Mouse (Mus musculus) embryonic facial prominence, embryonic 14.5 days (tissue): ENCODE measurements around the gene Ncam1. TPM values are rescaled to one million over a fixed set of nuclear protein-coding genes. Genes with fewer than 3 reads are reported as not detected.

Source experiments
- ATAC-seq: fragments of 200-750 bp; cut with Nextera tagmentation; 2 replicates; pipeline ENCODE4 v1.8.0; 2017; ENCODE audit warnings: low read depth, moderate number of reproducible peaks, moderate TSS enrichment
- DNase-seq: peaks from one replicate; pipeline ENCODE4 v3.0.0-alpha.2; 2015; ENCODE audit warnings: low spot score
- H3K27ac ChIP-seq: fragments of 300-500 bp; sonication (generic); replicated peaks from 2 replicates; pipeline ENCODE4 v1.5.1; 2014; ENCODE audit warnings: low read depth, mild to moderate bottlenecking, low read length, moderate library complexity
- H3K27me3 ChIP-seq: fragments of 300-500 bp; sonication (generic); replicated peaks from 2 replicates; pipeline ENCODE4 v1.6.1; 2014; ENCODE audit warnings: low read length; ENCODE audit not compliant: control insufficient read depth, insufficient read depth
- H3K36me3 ChIP-seq: fragments of 300-500 bp; sonication (generic); 2 replicates; pipeline ENCODE4 v1.6.1; 2014; ENCODE audit warnings: low read length, mixed read lengths; ENCODE audit not compliant: control insufficient read depth, insufficient read depth
- H3K4me1 ChIP-seq: fragments of 300-500 bp; sonication (generic); 2 replicates; pipeline ENCODE4 v1.6.1; 2014; ENCODE audit warnings: antibody characterized with exemption, low read length; ENCODE audit not compliant: control insufficient read depth, insufficient read depth
- H3K4me2 ChIP-seq: fragments of 300-500 bp; sonication (generic); 2 replicates; pipeline ENCODE4 v1.6.1; 2014; ENCODE audit warnings: low read depth, mild to moderate bottlenecking, low read length, moderate library complexity, mixed read lengths
- H3K4me3 ChIP-seq: fragments of 300-500 bp; sonication (generic); 2 replicates; pipeline ENCODE4 v1.5.1; 2014; ENCODE audit warnings: low read depth, mild to moderate bottlenecking, low read length
- H3K9ac ChIP-seq: fragments of 300-500 bp; sonication (generic); 2 replicates; pipeline ENCODE4 v1.6.1; 2014; ENCODE audit warnings: low read depth, mild to moderate bottlenecking, low read length, moderate library complexity, mixed read lengths
- H3K9me3 ChIP-seq: fragments of 300-500 bp; sonication (generic); 2 replicates; pipeline ENCODE4 v1.6.1; 2016; ENCODE audit warnings: low read length; ENCODE audit not compliant: control insufficient read depth
- WGBS: fragments of 180-500 bp; shearing (Covaris S2); extraction: QIAGEN DNeasy Blood & Tissue Kit; methylation state at CpG from one replicate; pipeline ENCODE4 v1.1.7; 2014; 5-methylcytosine and 5-hydroxymethylcytosine counted together
- polyA plus RNA-seq: library from polyadenylated mRNA; unstranded; fragments of >200 nt; fragmentation: Nextera tagmentation; extraction: Ambion mirVana; gene quantifications from 2 replicates; pipeline ENCODE4 v1.2.1, GENCODE M21; 2014

Ncam1 gene
- polyA plus RNA-seq, 1 experiment from 2014 or later, result 104 TPM

DNA sequence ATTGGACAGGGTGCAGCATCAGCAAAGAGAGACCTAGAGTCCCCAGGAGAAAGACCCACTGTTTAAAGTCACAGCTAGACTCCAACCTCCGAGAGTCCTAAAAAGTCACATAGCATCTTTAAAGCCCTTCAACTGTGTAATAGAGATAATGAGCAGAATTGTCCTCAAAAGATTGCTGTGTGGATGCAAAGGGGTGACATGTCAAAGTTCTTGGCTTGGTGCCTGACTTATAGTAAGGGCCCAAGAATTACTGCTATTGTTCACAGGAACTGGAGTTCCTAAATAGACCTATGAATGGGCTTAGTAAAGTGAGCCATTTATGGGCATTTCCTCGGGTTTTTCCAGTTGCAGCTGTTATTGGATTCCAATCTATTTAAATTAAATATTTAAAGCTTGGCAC, 54.4 kb downstream of the Ncam1 start:
- H3K9me3 ChIP-seq, result no peaks in the 10 kb centered on the region
- no peak overlapping the region for H3K4me2 ChIP-seq
- no peak overlapping the region for H3K4me3 ChIP-seq
- no peak overlapping the region for H3K27ac ChIP-seq
- H3K9ac ChIP-seq, result no peak overlapping the region
- 54% methylated on average over 2 of the region's 2 CpGs for WGBS
- no peaks in the 10 kb centered on the region for H3K27me3 ChIP-seq
- ATAC-seq, result no peak
- peaks cover 9% of the 10 kb centered on the region for H3K4me1 ChIP-seq
- peak; percentile 48 for DNase-seq
- no peaks in the 10 kb centered on the region for H3K36me3 ChIP-seq

DNA sequence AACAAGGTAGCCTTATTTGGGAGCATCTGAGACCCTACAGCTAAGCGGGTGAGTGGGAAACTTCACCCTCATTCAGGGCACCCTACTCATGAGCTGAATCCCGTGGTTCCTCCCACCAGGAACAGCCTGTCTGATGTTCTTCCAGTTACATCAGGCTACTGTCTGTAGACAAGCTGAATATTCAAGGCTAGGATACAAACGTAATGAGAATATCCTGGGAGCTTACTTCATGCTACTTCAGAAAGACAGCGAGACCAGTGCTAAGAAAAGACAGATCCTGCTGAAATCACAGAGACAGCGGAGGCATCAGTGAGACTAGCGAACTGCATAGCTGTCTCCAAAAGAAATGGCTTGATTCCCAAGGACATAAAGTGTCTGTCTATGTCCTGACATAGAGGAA, 58.8 kb downstream of the Ncam1 start:
- H3K9me3 ChIP-seq, result no peaks in the 10 kb centered on the region
- no peaks in the 10 kb centered on the region for H3K27me3 ChIP-seq
- no peak overlapping the region for H3K27ac ChIP-seq
- ATAC-seq (no peak), DNase-seq (no peak)
- WGBS, result 88% methylated on average over 6 of the region's 6 CpGs
- no peaks in the 10 kb centered on the region for H3K36me3 ChIP-seq
- H3K4me3 ChIP-seq, result no peak overlapping the region
- H3K9ac ChIP-seq, result no peak overlapping the region
- no peak overlapping the region for H3K4me2 ChIP-seq
- no peaks in the 10 kb centered on the region for H3K4me1 ChIP-seq

DNA sequence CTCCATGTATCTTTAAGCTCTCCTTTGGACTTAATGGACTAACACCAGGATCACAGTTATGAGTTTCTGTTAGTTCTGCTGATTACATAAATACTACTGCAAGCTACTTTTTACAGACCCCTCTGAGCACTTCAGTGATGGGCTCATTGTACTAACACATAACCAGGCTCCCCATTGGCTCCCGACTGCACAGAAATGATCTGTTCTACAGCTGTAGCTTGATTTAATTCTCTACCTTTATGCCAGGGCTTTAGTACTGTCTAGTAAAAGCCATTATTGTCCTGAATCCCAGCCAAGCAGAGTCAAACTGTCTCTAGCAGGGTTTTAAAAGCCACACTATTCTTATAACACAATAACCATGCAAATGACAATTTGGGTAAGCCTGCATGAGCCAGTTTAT, 60.2 kb downstream of the Ncam1 start:
- H3K4me2 ChIP-seq, result no peak overlapping the region
- no peak for ATAC-seq
- no peaks in the 10 kb centered on the region for H3K9me3 ChIP-seq
- no peak overlapping the region for H3K9ac ChIP-seq
- H3K4me3 ChIP-seq, result no peak overlapping the region
- no peaks in the 10 kb centered on the region for H3K36me3 ChIP-seq
- H3K27me3 ChIP-seq, result no peaks in the 10 kb centered on the region
- H3K4me1 ChIP-seq, result no peaks in the 10 kb centered on the region
- no peak overlapping the region for H3K27ac ChIP-seq
- DNase-seq, result no peak
- 57% methylated on average over 1 of the region's 1 CpGs for WGBS

DNA sequence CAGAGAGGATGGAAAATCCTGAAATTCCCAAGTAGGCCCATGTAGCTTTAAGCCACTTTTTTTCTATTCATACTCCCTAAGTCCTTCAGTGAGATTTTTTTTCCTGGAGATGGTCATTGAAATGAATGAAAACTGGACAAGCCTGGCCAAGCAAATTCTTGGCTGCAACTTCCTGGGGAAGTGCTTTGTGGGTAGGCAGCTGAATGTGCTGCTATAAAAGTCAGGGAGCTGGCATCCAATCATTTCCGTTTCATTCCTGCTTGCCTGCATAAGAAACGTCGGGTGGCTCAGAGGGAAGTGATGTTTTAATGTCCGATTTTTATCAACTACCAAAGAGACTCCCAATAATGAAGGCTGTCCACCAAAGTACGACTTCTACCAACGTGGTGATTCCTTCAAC, 61.6 kb downstream of the Ncam1 start:
- H3K9ac ChIP-seq, result no peak overlapping the region
- no peak overlapping the region for H3K4me2 ChIP-seq
- DNase-seq (no peak), ATAC-seq (no peak)
- H3K4me3 ChIP-seq, result no peak overlapping the region
- no peaks in the 10 kb centered on the region for H3K4me1 ChIP-seq
- WGBS, result 91% methylated on average over 6 of the region's 6 CpGs
- no peak overlapping the region for H3K27ac ChIP-seq
- no peaks in the 10 kb centered on the region for H3K9me3 ChIP-seq
- H3K27me3 ChIP-seq, result no peaks in the 10 kb centered on the region
- no peaks in the 10 kb centered on the region for H3K36me3 ChIP-seq

DNA sequence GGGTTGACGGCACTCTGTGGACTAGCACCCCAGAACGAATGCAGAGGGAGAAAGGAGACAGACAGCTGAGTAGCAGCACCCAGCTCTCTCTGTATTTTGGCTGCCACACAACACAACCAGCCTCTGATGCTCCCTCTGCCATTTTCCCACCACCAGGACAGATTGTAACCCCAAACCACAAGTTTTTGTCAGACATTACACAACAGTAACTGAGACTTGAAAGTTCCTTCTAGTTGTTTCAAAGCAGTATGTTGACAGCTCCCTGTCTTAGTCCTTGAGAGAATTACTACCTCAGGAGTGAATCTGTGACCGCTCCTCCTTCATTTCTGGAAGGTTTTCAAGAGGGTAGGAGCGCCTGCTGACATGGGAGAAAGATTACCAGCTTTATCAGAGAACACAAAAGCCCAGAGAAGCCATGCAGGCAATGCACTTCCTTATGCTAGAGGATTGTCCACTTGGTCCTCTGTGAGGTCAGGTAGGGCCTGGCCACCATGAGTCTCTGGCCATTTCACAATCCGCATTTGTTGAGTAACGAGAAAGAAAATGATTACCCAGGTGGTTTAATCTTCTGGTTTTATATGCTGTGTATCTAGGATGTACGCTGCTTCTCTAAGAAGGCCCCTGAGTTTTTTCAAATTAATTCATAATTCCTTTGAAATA, 64.2 kb downstream of the Ncam1 start:
- Histone ChIP-seq H3K27ac (no peak overlapping the region), H3K36me3 (no peaks in the 10 kb centered on the region), H3K27me3 (no peaks in the 10 kb centered on the region), H3K9ac (no peak overlapping the region), H3K9me3 (no peaks in the 10 kb centered on the region), H3K4me1 (no peaks in the 10 kb centered on the region), H3K4me3 (no peak overlapping the region), H3K4me2 (no peak overlapping the region)
- DNase-seq (no peak), ATAC-seq (no peak)
- WGBS, result 87% methylated on average over 7 of the region's 7 CpGs

DNA sequence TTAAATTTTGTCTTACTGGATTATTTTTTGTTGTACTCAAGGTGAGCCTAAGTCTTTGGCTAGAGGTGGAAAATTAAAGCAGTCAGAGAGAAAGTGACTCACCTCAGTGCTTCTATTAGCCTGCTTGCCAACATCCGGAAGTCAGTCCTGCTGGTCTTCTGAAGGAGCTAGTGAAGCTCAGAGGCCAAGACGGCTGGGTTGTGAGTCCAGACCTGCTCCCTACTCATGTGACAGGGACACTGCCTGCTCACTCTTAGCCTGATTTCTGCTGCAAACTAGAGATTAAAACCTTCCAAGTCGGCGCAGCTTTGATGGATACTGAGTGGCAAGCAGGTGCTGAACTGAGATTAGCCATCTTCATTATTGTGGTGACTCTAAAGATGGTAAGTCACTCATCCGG, 65.0 kb downstream of the Ncam1 start:
- no peak overlapping the region for H3K4me2 ChIP-seq
- H3K27me3 ChIP-seq, result no peaks in the 10 kb centered on the region
- H3K4me1 ChIP-seq, result no peaks in the 10 kb centered on the region
- no peaks in the 10 kb centered on the region for H3K36me3 ChIP-seq
- no peak overlapping the region for H3K4me3 ChIP-seq
- ATAC-seq (no peak), DNase-seq (no peak)
- 78% methylated on average over 5 of the region's 5 CpGs for WGBS
- no peaks in the 10 kb centered on the region for H3K9me3 ChIP-seq
- no peak overlapping the region for H3K27ac ChIP-seq
- H3K9ac ChIP-seq, result no peak overlapping the region

DNA sequence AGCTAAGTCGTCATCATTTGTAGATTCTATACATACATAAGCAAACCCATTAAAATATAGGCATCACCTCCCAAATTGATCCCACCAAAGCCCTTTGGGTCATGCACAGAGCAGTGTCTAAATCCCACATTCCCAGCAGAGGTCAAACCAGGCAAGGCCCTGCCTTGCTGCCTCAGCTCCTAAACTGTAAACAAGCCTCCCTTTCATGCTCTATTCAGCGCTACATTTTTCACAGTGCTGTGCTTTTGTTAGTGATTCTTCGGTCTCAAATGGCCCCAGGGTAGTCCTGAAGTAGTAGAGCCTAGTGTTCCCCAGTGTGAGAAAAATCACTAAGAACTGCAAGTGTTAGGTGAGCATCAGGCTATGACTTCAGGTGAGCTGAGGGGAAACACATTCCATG, 69.2 kb downstream of the Ncam1 start:
- WGBS, result 28% methylated on average over 3 of the region's 3 CpGs
- Histone ChIP-seq H3K27ac (no peak overlapping the region), H3K9me3 (no peaks in the 10 kb centered on the region), H3K27me3 (no peaks in the 10 kb centered on the region), H3K36me3 (no peaks in the 10 kb centered on the region), H3K4me1 (no peaks in the 10 kb centered on the region), H3K4me3 (no peak overlapping the region), H3K4me2 (no peak overlapping the region), H3K9ac (no peak overlapping the region)
- ATAC-seq, result no peak
- DNase-seq, result no peak

DNA sequence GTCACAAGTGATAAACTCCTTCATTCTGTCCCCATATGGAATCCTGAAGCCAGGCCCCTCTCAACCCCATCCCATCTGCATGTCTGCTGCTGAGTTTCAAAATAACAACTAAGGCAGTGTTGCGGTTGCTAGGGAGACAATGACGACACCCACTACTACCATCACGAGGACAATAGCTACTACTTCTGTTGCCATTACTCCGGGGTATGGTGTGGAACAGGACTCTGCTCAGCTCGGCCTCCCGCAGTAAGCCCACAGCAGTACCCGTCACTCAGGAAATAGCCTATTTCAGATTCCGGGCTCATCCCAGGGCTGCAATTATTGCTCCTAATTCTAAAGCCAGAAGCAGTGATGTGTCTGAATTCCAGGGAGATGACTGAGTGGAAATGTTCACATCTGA, 70.5 kb downstream of the Ncam1 start:
- Histone ChIP-seq H3K9me3 (no peaks in the 10 kb centered on the region), H3K4me3 (no peak overlapping the region), H3K27ac (no peak overlapping the region), H3K9ac (no peak overlapping the region), H3K4me2 (no peak overlapping the region), H3K27me3 (no peaks in the 10 kb centered on the region), H3K4me1 (0 out of 2 replicates have a peak, but pooled peaks cover 3% of the 10 kb centered on the region), H3K36me3 (no peaks in the 10 kb centered on the region)
- no peak for DNase-seq
- peak; percentile 53; the same call in 1 of the 2 replicates for ATAC-seq
- 44% methylated on average over 8 of the region's 8 CpGs for WGBS

DNA sequence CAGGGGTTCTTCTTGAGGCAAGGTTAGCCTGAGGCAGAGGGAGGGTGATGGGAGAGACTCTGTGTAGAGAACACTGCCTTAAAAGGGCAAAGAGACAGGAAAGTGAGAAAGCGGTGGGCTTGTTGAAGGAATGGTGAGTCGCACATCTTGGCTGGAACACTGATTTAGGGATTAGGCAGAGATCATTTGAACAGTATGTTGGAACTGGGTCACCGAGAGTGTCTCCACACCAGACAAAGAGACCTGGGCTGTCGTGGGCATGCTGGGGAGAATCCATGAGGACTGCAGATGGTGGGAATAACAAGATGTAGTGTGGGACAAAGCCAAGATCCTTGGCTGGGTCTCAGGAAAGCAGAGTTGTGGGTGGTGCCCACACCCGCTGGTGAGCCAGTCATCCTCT, 76.0 kb downstream of the Ncam1 start:
- H3K27ac ChIP-seq, result no peak overlapping the region
- no peaks in the 10 kb centered on the region for H3K9me3 ChIP-seq
- H3K27me3 ChIP-seq, result no peaks in the 10 kb centered on the region
- ATAC-seq, result no peak
- H3K36me3 ChIP-seq, result no peaks in the 10 kb centered on the region
- WGBS, result 74% methylated on average over 5 of the region's 5 CpGs
- no peak for DNase-seq
- H3K9ac ChIP-seq, result no peak overlapping the region
- H3K4me3 ChIP-seq, result no peak overlapping the region
- H3K4me1 ChIP-seq, result 0 out of 2 replicates have a peak, but pooled peaks cover 6% of the 10 kb centered on the region
- H3K4me2 ChIP-seq, result no peak overlapping the region
